Mouse (Mus musculus) CD8-positive naive resting alpha-beta T cell, adult 2 months (primary cell): ENCODE data around the gene Cd82.

Source experiments
- DNase-seq, 2 experiments: peaks; one replicate each; pipeline ENCODE4 v3.0.0; 2022; ENCODE audit warnings: low read depth in 2 of 2, low spot score in 2 of 2

Gene Cd82

GRCm38 (mm10) chr2:93416874-93417709, 45.8 kb downstream of the Cd82 start:
- DNase-seq: no peak

GRCm38 (mm10) chr2:93415281-93415680, 47.7 kb downstream of the Cd82 start:
- peak; percentile 56 to 61 for DNase-seq

- DNase-seq: no peak
These were observed 48.8 kb downstream of the Cd82 start for GRCm38 (mm10) chr2:93414163-93414562.

GRCm38 (mm10) chr2:93413367-93414014, 49.4 kb downstream of the Cd82 start:
- peak; percentile 53 to 71 for DNase-seq

GRCm38 (mm10) chr2:93412101-93412500, 50.8 kb downstream of the Cd82 start:
- no peak for DNase-seq

- DNase-seq: no peak
These were observed 51.9 kb downstream of the Cd82 start for GRCm38 (mm10) chr2:93410899-93411570.

GRCm38 (mm10) chr2:93405017-93405425, 57.9 kb downstream of the Cd82 start:
- no peak for DNase-seq

- DNase-seq: no peak
These were observed 58.8 kb downstream of the Cd82 start for GRCm38 (mm10) chr2:93404169-93404568.

- no peak for DNase-seq
These were observed 59.7 kb downstream of the Cd82 start for GRCm38 (mm10) chr2:93403267-93403666.

- no peak for DNase-seq
These were observed 71.7 kb downstream of the Cd82 start for GRCm38 (mm10) chr2:93391198-93391597.

GRCm38 (mm10) chr2:93390170-93390926, 72.6 kb downstream of the Cd82 start:
- no peak for DNase-seq

- no peak for DNase-seq
These were observed 76.0 kb downstream of the Cd82 start for GRCm38 (mm10) chr2:93386958-93387357.

- no peak for DNase-seq
These were observed 79.1 kb downstream of the Cd82 start for GRCm38 (mm10) chr2:93383831-93384230.

GRCm38 (mm10) chr2:93380680-93381089, 82.3 kb downstream of the Cd82 start:
- DNase-seq: no peak

- DNase-seq: no peak
These were observed 85.1 kb downstream of the Cd82 start for GRCm38 (mm10) chr2:93377797-93378196.

- DNase-seq: no peak
These were observed 85.8 kb downstream of the Cd82 start for GRCm38 (mm10) chr2:93377157-93377556.

GRCm38 (mm10) chr2:93372872-93373271, 90.1 kb downstream of the Cd82 start:
- no peak for DNase-seq

- no peak for DNase-seq
These were observed 90.8 kb downstream of the Cd82 start for GRCm38 (mm10) chr2:93372097-93372571.
